Mouse (Mus musculus) embryonic facial prominence, embryonic 11.5 days (tissue): ENCODE results near the gene Pgpep1. TPM values are rescaled to one million over a fixed set of nuclear protein-coding genes. Genes with fewer than 3 reads are reported as not detected.
A peak's percentile ranks its signal among the peaks of the same experiment; 100 is the strongest.

Experiments used
- ATAC-seq: fragments of 200-750 bp; cut with Nextera tagmentation; replicated peaks from 2 replicates; pipeline ENCODE4 v1.8.0; 2017; ENCODE audit warnings: low read depth; ENCODE audit not compliant: insufficient number of reproducible peaks, low FRiP score, low TSS enrichment
- DNase-seq: peaks from one replicate; pipeline ENCODE4 v3.0.0-alpha.2; 2015; ENCODE audit warnings: low spot score
- H3K27ac ChIP-seq: fragments of 300-500 bp; sonication (generic); replicated peaks from 2 replicates; pipeline ENCODE4 v1.5.1; 2014; ENCODE audit warnings: mild to moderate bottlenecking, low read depth, low read length, control low read depth
- H3K27me3 ChIP-seq: fragments of 300-500 bp; sonication (generic); 2 replicates; pipeline ENCODE4 v1.6.1; 2014; ENCODE audit warnings: mild to moderate bottlenecking, low read length, moderate library complexity, mixed read lengths; ENCODE audit not compliant: control insufficient read depth, insufficient read depth
- H3K36me3 ChIP-seq: fragments of 300-500 bp; sonication (generic); replicated peaks from 2 replicates; pipeline ENCODE4 v1.6.1; 2014; ENCODE audit warnings: low read depth, mild to moderate bottlenecking, low read length, moderate library complexity, mixed read lengths; ENCODE audit not compliant: control insufficient read depth, insufficient read depth
- H3K4me1 ChIP-seq: fragments of 300-500 bp; sonication (generic); 2 replicates; pipeline ENCODE4 v1.6.1; 2014; ENCODE audit warnings: low read length, mixed read lengths; ENCODE audit not compliant: control insufficient read depth, insufficient read depth
- H3K4me2 ChIP-seq: fragments of 300-500 bp; sonication (generic); 2 replicates; pipeline ENCODE4 v1.6.1; 2014; ENCODE audit warnings: low read depth, mild to moderate bottlenecking, control low read depth, low read length, moderate library complexity
- H3K4me3 ChIP-seq: fragments of 300-500 bp; sonication (generic); 2 replicates; pipeline ENCODE4 v1.5.1; 2014; ENCODE audit warnings: low read depth, low read length, control low read depth
- H3K9ac ChIP-seq: fragments of 300-500 bp; sonication (generic); replicated peaks from 2 replicates; pipeline ENCODE4 v1.6.1; 2014; ENCODE audit warnings: mild to moderate bottlenecking, control low read depth, low read length
- H3K9me3 ChIP-seq: fragments of 300-500 bp; sonication (generic); replicated peaks from 2 replicates; pipeline ENCODE4 v1.6.1; 2016; ENCODE audit warnings: mild to moderate bottlenecking, low read length, inconsistent platforms, mixed read lengths; ENCODE audit not compliant: control insufficient read depth
- WGBS: fragments of 180-500 bp; shearing (Covaris S2); extraction: QIAGEN DNeasy Blood & Tissue Kit; methylation state at CpG from one replicate; pipeline ENCODE4 v1.1.7; 2014; 5-methylcytosine and 5-hydroxymethylcytosine counted together
- polyA plus RNA-seq: library from polyadenylated mRNA; unstranded; fragments of >200 nt; fragmentation: Nextera tagmentation; extraction: Ambion mirVana; gene quantifications from 2 replicates; pipeline ENCODE4 v1.2.1, GENCODE M21; 2014

Gene Pgpep1
- polyA plus RNA-seq, 1 experiment from 2014 or later: 59.8 TPM

GRCm38 (mm10) chr8:70607898-70608748 is 52.1 kb downstream of the Pgpep1 start:
- H3K9ac ChIP-seq: peak overlapping the region; percentile 80
- H3K27ac ChIP-seq: peak overlapping the region; percentile 98
- no peaks in the 10 kb centered on the region for H3K36me3 ChIP-seq
- H3K4me3 ChIP-seq: peak overlapping the region; percentile 82
- H3K27me3 ChIP-seq: no peaks in the 10 kb centered on the region
- peak overlapping the region; percentile 83 for H3K4me2 ChIP-seq
- ATAC-seq (no peak), DNase-seq (peak; percentile 72)
- H3K9me3 ChIP-seq: no peaks in the 10 kb centered on the region
- WGBS: 2% methylated on average over 84 of the region's 84 CpGs
- peaks cover 11% of the 10 kb centered on the region; the same call in 1 of the 2 replicates for H3K4me1 ChIP-seq

DNA sequence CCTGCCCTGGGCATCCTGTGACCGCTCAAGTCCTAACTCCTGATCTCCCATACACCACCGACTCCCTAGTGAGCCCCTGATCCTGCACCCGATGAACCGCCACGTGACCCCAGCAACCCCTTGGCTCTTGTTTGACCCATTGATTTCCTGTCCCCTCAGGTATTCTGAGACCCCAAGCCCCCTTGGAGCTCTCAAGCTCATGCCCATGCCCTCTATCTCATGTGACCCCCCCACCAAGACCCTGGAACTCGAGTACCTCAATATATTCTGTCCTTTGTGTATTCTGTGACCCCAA is 52.6 kb downstream of the Pgpep1 start:
- H3K4me2 ChIP-seq: peak overlapping the region; percentile 83
- WGBS: 23% methylated on average over 6 of the region's 6 CpGs
- ATAC-seq (no peak), DNase-seq (no peak)
- peaks cover 11% of the 10 kb centered on the region; the same call in 1 of the 2 replicates for H3K4me1 ChIP-seq
- peak overlapping the region; percentile 98; the same call in 1 of the 2 replicates for H3K27ac ChIP-seq
- H3K9me3 ChIP-seq: no peaks in the 10 kb centered on the region
- H3K4me3 ChIP-seq: peak overlapping the region; percentile 82
- no peaks in the 10 kb centered on the region; the same call in 1 of the 2 replicates for H3K36me3 ChIP-seq
- H3K9ac ChIP-seq: peak overlapping the region; percentile 80
- H3K27me3 ChIP-seq: no peaks in the 10 kb centered on the region

GRCm38 (mm10) chr8:70606780-70607602 is 53.2 kb downstream of the Pgpep1 start:
- H3K27me3 ChIP-seq: no peaks in the 10 kb centered on the region
- H3K27ac ChIP-seq: no peak overlapping the region
- H3K36me3 ChIP-seq: peaks cover 3% of the 10 kb centered on the region
- peak overlapping the region; percentile 83 for H3K4me2 ChIP-seq
- DNase-seq: no peak
- no peaks in the 10 kb centered on the region for H3K9me3 ChIP-seq
- peak overlapping the region; percentile 80 for H3K9ac ChIP-seq
- 58% methylated on average over 18 of the region's 18 CpGs for WGBS
- H3K4me3 ChIP-seq: peak overlapping the region; percentile 82
- ATAC-seq: no peak
- H3K4me1 ChIP-seq: peaks cover 11% of the 10 kb centered on the region; the same call in 1 of the 2 replicates

DNA sequence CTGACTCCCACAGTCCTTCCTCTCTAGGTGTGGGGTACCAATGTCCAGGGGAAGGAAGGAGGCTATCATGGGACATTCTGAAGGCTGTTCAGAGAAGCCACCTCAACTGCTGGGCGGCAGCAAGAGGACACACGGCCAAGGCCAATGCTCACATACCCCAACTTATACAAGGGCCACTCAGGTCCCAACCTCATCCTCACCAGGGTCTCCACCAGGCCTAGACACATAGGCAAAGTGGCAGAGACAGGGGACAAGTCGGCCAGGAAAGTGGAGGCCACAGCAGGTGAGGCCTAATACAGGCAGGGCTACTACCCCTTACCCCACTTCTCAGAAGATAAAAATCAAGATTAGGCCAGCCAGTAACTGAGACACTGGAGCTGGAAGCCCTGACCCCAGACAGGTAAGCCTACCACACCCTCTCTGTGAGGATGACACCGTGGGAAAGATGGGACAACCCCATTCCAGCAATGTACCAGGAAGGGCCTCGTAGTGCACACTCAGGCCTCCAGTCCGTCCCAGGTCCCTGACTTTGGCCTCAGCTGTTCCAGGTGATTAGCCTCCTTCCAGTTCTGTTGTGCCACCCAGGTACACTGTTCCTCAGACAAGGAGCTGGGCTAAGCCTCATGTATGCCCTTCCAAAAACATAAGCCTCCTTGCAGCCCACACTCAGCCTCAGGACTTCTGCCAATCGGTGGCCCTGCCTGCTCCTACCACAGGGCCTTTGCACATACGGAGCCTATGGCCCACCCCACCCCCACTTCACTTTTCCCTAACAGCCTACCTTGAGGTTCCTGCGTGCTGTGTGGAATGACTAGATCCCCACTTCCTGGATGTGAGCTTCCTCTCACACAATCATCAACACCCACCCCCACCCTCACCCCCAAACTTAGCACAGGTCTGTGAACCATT is 54.1 kb downstream of the Pgpep1 start:
- Histone ChIP-seq H3K9ac (no peak overlapping the region), H3K4me3 (no peak overlapping the region), H3K9me3 (no peaks in the 10 kb centered on the region), H3K27me3 (no peaks in the 10 kb centered on the region), H3K36me3 (peaks cover 4% of the 10 kb centered on the region), H3K27ac (no peak overlapping the region), H3K4me2 (no peak overlapping the region), H3K4me1 (peaks cover 11% of the 10 kb centered on the region; the same call in 1 of the 2 replicates)
- 86% methylated on average over 9 of the region's 9 CpGs for WGBS
- no peak for ATAC-seq
- DNase-seq: no peak

- no peak overlapping the region for H3K9ac ChIP-seq
- no peak overlapping the region for H3K27ac ChIP-seq
- WGBS: 89% methylated on average over 7 of the region's 7 CpGs
Observed at GRCm38 (mm10) chr8:70604558-70604957, 55.6 kb downstream of the Pgpep1 start.

GRCm38 (mm10) chr8:70602139-70602811 is 57.9 kb downstream of the Pgpep1 start:
- no peak overlapping the region for H3K4me2 ChIP-seq
- no peak for ATAC-seq
- H3K4me3 ChIP-seq: no peak overlapping the region
- no peaks in the 10 kb centered on the region for H3K27me3 ChIP-seq
- DNase-seq: no peak
- no peak overlapping the region for H3K27ac ChIP-seq
- peaks cover 4% of the 10 kb centered on the region for H3K36me3 ChIP-seq
- H3K9me3 ChIP-seq: no peaks in the 10 kb centered on the region
- H3K9ac ChIP-seq: no peak overlapping the region
- peaks cover 21% of the 10 kb centered on the region for H3K4me1 ChIP-seq
- 92% methylated on average over 13 of the region's 13 CpGs for WGBS

More at GRCm38 (mm10) chr8:70604558-70604957, 55.6 kb downstream of the Pgpep1 start:
- H3K4me2 ChIP-seq: no peak overlapping the region
- no peaks in the 10 kb centered on the region for H3K9me3 ChIP-seq
- no peaks in the 10 kb centered on the region for H3K27me3 ChIP-seq
- no peak overlapping the region for H3K4me3 ChIP-seq
- peaks cover 4% of the 10 kb centered on the region for H3K36me3 ChIP-seq
- peaks cover 17% of the 10 kb centered on the region for H3K4me1 ChIP-seq
- ATAC-seq: no peak
- no peak for DNase-seq

GRCm38 (mm10) chr8:70601271-70601649 is 58.9 kb downstream of the Pgpep1 start:
- peaks cover 16% of the 10 kb centered on the region for H3K4me1 ChIP-seq
- H3K27ac ChIP-seq: peak overlapping the region; percentile 65
- H3K9me3 ChIP-seq: no peaks in the 10 kb centered on the region
- H3K36me3 ChIP-seq: peaks cover 4% of the 10 kb centered on the region
- 0 out of 2 replicates have a peak overlapping the region, but pooled peaks have one; percentile 46 for H3K9ac ChIP-seq
- peak; percentile 96 for DNase-seq
- WGBS: under 1% methylated on average over 26 of the region's 26 CpGs
- H3K4me2 ChIP-seq: peak overlapping the region; percentile 54
- peak overlapping the region; percentile 12; the same call in 1 of the 2 replicates for H3K4me3 ChIP-seq
- ATAC-seq: peak; percentile 21
- no peaks in the 10 kb centered on the region for H3K27me3 ChIP-seq
